Mouse (Mus musculus) adrenal gland, postnatal 10 days (tissue): ENCODE data around the gene Sec31a. TPM values are rescaled to one million over a fixed set of nuclear protein-coding genes. Genes with fewer than 3 reads are reported as not detected.
A peak's percentile ranks its signal among the peaks of the same experiment; 100 is the strongest.

Source experiments
- DNase-seq: peaks from one replicate; pipeline ENCODE4 v3.0.0; 2021; ENCODE audit warnings: mixed read lengths
- total RNA-seq, 2 experiments: library from RNA; stranded (reverse); gene quantifications; 2 replicates each; pipeline ENCODE4 v1.2.3; 2021

Sec31a gene
- total RNA-seq, 2 experiments from 2014 or later = 149 to 150 TPM

DNA sequence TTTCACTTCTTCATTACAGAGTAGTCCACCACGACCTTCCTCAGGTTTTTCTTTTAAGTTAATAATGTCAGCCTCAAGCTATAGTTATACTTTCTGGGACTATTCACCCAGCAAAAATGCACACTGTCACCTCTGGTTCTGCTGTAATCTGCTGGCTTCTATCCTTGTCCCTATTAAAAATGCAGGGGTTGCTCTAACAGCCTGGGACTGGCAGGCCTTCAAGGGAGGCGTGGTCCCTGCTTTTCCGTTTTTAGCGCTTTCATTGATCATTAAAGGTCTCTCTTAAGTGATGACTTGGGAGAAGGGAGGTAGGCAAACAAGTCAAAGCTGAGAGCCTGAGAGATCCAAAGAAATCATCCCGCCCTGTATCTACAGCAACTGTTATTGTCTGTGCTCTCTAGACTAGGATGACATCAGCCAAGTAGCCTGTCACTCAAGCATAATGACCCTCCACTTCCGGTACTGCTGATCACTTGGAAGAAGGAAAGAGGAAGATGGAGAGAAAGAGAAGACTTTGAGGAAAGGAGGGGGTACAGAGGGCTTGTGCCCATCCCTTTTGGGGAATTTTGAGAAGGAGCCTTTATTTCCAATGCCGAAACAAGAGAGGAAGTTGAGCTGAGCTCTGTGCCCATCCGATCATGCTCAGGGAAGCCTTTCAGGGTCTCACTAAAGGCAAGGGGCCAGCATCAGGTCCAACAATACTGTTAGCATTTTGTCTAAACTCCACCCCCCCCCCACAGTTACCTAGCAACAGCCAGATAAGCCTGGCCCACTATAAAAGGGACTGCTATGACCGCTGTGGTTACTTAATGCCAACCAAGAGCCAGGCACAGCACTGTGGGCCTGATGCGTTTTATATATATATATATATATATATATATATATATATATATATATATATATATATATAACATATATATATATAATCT lies 66.5 kb downstream of the Sec31a start:
- no peak for DNase-seq

DNA sequence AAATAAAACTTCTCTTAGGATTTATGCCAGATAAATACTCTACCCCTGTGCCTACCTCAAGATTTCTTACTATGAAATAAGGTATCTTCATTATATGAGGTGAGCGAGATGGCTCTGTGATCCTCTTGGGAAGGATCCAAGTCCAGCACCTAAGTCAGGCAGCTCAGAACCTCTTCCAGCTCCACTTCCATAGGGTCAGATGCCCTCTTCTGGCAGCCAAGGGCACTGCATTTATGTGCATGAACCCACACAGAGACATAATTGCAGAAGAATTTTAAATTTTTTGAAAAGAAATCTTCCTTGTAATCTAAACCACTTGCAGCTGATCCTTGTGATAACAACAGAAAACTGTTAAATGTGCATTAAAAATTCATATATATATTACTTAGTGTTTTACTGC lies 70.9 kb downstream of the Sec31a start:
- DNase-seq = no peak

DNA sequence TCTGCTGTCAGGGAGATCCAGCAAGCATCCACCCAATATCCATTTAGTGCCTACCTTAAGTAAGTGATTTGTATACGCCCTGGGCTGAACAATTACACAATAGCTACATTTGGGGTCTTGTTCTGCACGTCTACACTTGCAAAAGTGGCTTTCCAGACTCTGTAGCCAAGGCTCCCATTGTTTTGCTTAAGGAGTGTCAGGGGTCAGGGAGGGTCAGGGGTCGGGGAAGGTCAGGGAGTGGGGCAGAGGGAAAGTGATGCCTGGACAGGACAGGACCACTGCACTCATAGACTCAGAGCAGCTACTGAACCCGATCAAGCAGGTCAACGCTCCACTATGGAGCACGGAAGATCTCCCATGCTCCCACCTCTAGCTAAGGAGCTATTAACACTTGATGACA lies 72.9 kb downstream of the Sec31a start:
- no peak for DNase-seq

DNA sequence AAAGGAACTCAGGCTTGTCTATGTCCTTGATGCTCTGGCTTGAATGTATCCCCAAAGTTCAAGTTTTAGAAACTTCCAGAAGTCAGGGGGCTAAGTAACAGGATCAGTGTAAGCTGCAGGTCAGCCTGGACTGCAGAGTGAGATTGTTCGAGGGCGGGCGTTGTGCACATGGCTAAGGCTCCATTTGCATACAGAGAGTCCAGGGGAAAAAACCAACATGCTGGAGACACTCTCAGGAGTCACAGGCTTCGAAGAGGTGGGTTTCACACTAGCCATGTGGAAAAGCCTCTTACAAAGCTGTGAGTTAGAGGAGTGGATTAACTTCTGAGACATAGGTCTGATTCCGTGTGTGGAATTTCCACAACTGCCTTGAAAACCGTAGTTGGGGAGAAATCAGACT lies 73.6 kb downstream of the Sec31a start:
- no peak for DNase-seq

DNA sequence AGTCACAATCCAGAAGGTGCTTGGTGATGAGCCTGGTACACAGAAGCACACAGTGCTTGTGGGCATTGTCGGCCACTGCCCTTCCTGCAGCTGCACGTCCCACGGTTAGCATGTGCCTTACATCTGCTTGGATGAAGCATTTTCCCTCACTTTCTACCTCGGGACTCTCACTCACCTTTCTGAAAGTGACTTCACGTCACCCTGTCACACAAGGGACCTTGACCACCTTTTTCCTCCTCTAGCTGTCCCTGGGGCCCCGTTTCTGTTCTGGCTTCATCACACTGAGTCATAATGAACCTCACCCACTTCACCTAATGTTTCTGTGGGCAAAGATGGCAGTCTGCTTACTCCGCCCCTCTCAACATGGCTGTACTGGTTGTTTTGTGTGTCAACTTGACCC lies 75.0 kb downstream of the Sec31a start:
- no peak for DNase-seq

DNA sequence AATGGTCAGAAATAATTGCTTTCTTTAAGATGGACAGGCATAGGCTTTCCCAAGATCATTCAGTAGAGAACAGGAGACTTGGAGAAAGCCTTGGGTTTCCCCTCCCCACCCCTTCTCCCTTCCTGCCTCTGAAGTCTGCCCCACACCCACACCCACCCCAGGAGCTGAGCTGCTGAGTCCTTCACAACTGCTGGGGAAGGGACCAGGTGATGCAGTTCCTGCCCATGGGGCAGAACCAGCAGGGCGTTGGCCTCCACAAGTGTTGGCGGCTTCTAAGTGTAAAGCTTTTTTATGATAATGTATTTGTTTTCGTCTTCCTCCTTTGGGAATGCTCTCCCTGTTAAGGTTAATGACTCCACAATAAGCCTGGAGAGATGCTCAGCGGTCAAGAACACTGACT lies 78.2 kb downstream of the Sec31a start:
- no peak for DNase-seq

DNA sequence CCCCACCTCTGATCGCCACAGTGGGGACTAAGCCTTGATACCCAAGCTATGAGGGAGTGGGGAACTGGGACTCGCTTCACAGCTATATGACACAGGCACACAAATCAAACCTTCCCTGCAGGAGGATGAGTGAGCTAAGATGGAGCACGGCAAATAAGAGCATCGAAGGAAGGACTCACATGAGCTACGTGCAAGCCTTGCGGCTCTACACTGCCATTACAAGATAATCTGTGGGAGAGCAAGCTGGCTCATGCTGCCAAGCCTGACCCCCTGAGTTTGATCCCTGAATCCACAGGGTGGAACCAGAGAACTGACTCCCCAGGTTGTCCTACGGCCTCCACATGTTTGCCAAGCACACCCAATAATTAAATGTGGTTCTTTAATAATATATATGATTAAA lies 79.2 kb downstream of the Sec31a start:
- DNase-seq = no peak

DNA sequence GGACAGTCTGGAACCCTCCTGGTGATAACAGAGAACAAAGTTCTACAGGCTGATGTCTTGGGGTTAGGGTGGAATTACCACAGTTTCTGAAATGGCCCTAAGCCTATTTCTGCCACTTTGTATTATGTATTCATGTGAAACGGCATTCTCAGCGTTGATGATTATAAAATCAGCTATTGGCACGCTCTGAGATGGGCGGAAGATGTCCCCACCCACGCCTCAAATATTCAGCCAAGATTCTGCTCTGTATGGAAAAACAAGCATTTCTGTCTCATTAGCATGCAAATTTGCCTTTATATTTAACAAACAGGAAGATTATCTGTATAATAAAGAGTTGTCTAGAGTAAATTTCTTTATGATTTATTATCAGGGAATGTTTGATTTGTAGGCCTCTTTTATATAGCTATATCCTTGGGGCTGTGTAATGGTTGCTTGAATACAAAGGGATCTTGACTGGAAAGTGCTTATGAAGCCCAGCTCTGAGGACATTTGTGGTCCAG lies 80.4 kb downstream of the Sec31a start:
- no peak for DNase-seq

DNA sequence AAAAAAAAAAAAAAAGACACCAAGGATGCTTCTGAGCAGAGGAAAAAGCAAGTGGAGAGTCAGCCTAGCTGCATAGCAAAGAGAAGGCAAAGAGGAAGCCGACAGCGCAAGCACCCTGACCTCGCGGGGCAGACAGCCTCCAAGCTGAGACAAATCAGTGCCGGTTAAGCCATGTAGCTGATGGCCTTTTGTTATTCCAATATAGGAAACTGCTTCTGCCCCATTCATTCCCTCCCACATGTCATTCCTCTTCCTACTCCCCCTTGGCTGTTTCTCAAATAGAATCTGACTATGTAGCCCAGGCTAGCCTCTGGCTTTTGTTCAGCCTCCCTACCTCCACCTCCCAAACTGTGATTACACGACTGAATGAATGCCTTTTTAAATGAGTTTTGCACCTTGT lies 81.3 kb downstream of the Sec31a start:
- DNase-seq = no peak

DNA sequence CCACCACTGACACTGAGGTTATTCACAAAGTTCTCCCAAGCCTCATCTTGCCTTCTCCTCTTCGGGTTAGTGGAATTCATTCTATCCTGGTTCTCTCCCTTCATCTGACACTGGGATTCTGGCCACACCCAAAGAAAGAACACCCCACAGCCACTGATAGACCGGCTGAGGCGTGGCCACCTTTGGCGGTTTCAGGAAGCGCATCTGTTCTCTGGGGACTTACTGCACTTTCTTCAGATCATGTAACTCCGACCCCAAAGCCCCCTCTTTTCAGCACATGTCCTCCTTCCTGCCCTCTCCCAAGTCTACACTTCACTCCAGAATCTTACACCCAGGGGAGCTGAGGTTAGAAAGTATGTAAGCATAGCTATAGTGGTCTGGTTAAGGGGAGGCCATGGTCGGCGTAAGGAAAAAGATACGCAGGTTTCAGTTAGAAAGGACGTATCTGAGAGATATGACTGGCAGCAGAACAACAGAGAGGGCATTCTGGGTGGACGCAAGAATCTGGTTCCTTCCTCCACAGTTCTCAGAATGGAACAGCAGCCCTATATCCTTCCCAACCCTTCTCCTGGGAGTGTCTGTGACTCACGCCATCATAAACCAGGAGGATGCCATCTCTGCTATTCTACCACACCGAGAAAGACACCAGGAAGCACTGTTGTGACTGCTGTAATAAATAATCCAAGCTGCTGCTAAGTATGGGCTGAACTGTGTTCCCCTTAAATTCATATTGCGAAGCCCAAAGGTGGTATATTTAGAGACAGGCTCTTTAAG lies 82.2 kb downstream of the Sec31a start:
- no peak for DNase-seq

DNA sequence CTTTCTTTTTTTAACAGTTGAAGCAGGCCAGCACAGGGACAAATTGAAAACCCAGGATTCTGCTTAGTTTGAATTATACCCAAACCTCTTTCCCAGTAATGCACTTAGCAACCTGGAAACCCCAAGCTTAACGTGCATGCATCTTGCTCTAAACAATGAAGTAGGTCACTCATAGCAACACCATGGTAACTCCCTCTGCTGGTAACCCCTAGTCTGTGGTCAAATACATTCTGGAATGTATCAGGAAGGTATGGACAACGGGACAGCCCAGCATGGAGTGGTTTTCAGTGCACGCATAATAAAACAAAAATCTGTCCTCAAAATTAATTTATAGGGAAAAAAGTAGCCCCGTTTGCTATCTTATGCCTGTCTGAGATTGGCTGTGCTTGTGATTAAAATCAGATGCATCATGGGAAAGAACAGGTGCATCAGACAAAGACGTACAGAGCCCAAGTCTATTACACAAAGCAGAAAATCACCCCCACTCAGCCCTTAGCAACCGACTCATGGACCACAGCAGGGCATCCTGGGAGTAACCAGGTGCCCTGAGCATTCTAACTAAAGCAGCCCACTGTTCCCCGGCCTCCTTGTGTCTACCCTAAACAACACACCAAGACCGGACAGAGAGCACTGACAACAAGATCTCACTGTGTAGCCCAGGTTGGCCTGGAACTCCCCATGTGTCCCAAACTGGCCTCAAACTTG lies 83.6 kb downstream of the Sec31a start:
- DNase-seq = no peak

DNA sequence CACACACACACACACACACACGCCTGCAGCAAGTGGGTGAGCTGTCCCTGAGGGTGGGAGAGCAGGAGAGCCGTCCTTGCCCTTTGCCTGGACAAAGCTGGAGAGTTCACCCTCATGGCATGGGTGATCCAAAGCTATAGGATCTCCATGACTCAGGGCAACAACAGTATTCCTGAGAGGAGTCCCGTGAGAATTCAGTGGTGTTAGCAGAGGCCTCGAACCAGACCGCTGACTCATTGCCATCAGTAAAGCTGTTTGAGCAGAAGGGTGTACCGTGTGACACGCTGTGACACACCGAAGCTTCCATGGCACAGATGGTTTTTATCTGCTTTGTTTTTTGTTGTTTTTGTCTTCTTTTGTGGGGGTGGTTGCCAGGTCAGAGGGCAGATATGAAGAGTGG lies 84.4 kb downstream of the Sec31a start:
- no peak for DNase-seq

DNA sequence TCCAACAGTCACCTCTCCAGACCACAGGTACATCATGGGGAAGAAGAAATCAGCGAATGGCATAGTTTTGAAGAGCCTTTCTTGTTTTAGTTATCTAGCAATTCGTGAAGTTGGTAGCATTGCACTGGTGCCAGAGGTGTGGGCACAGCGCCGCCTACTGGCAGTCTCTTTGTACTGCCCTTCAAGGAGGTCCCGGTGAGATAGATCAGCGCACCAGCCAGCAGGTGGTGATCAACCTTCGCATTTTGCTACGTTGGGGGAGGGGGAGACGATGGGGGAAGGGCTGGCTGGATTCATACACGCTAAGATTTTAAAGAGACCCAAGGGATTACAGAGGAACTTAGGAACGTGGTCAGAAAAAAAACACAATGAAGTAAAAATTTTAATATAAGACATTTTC lies 94.0 kb downstream of the Sec31a start:
- DNase-seq = peak; percentile 89

DNA sequence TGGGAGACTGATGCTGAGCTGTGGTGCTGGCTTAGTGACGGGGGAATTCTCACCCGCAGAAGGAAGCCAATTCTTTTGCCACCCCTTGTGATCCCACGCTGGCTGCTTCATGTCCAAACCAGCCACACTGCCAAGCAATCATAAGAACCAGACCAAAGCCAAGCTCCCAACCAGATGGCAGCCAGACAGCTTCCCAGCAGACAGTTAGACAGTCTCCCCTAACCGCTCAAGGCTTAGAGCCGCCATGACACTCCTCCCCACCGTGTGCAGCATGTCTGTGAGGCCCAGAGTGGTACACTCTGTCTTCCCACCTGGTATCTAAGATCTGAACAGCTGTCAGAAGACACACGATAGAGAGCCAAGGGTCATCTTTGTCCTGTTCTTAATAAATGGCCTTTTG lies 98.2 kb downstream of the Sec31a start:
- no peak for DNase-seq

DNA sequence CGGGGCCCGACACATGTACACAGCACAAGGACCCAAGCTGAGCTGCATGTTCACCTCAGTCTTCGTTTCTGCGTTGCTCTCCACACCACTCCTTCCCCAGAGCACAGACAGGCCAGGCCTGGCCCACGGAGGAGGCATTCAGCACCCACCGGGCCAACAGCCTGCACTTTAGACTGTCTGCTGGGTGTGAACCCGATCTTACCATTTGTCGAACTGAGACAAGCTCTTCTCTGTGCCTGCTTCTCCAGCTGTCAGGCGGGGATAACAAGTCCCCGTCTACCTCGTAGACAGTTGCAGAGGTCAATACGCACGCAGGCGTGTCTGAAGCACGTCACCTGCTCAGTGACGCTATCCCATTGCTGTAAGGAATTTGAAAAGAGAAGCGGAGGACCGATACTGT lies 99.0 kb downstream of the Sec31a start:
- DNase-seq = no peak

DNA sequence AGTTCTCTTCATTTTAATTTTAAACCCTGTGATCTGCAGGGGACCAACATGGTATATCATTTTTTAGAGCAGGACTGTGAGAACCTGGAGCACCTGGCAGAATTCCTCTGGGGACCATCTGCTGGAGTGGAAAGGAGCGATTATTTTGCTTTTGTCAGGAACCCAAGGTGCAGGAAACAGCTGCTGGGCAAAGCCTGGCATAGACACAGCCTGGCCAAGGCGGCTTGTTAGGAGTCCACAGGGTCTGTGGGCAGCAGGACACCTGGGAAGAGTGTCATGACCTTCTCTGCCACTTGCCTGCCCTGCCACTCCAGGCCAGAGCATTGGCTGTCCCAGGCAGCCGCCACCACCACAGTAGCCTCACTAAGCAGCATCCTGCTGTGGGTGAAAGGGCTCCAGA lies 100.4 kb downstream of the Sec31a start:
- DNase-seq = no peak

DNA sequence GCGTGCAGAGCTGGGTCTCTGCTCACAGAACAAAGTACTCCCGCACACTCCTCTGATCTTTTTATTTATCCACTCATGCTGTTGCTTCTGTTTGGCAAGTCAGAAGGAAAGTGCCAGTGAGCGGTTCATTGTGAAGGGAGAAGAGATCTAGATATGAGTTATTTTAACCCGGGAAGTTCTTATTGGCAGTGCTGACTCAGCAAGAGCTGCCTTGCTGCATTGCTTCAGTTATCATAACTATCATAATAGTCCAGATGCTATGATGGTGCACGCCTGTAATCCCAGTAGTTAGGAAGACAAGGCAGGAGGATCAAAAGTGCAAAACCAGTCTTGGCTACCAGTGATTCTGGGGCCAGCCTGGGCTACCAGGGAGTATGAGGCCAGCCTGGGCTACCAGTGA lies 103.6 kb downstream of the Sec31a start:
- DNase-seq = no peak

Other genes starting within 250 kb of the Sec31a start
- 10 to 100 TPM; 12.6 to 13.0 TPM for gene Lin54, start 84.4 kb upstream of the Sec31a start, total RNA-seq
- gene Cops4, start 102.1 kb upstream of the Sec31a start, total RNA-seq = 10 to 100 TPM; 70.1 to 73.6 TPM
- gene Plac8, start 156.0 kb upstream of the Sec31a start, total RNA-seq = 10 to 100 TPM; 11.4 to 12.4 TPM